Mouse (Mus musculus): ENCODE measurements around the gene Tma7. TPM values are rescaled to one million over a fixed set of nuclear protein-coding genes. Genes with fewer than 3 reads are reported as not detected.

Tma7 gene
- polyA plus RNA-seq, 1 experiment, result 161 TPM

DNA sequence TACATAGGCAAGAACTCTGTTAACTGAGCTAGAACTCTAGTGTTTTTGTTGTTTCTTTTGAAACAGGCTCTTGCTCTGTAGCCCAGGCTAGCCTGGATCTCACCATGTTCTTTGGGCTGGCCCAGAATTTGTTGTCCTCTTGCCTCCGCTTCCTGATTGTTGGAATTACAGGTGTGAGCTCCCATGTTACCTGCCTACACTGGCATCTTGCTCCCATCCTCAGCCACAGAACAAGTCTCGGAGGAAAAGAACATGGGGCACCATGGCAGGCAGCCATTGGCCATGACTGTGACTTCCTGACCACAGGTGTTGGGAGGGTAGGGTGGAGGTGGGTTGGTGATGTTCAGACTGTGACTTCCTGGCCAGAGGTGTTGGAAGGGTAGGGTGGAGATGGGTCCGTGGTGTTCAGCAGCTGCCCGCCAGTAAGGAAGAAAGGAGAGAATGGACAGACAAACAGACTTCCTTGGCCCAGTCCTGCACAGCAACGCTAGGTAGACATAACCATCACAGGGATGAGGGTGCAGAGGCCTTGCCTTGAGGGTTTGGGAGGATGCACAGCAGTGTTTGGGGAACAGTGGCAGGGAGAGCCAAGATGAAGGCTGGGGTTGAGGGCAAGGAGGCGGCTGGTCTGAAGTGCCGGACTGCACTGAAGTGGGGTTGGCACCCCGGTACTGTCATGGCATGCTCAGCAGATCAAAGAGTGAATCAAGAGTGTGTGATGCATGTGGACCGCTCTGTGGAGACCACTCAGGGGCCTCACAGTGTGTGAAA is 29.7 kb downstream of the Tma7 start:
- no peak for DNase-seq (ENCODE audit: low read depth)
- TF ChIP-seq CTCF (IDR thresholded peaks at IDR 0.05; ENCODE audit: borderline replicate concordance, extremely low read depth, insufficient read depth, insufficient read length) (no peak), POLR2A (IDR thresholded peaks at IDR 0.05; ENCODE audit: borderline replicate concordance, extremely low read depth, insufficient read depth, insufficient read length, poor library complexity, severe bottlenecking) (no peak)

GRCm38 (mm10) chr9:109051651-109052489 is 30.5 kb downstream of the Tma7 start:
- DNase-seq (ENCODE audit: low read depth), result no peak
- TF ChIP-seq POLR2A (IDR thresholded peaks at IDR 0.05; ENCODE audit: borderline replicate concordance, extremely low read depth, insufficient read depth, insufficient read length, poor library complexity, severe bottlenecking) (no peak), CTCF (IDR thresholded peaks at IDR 0.05; ENCODE audit: borderline replicate concordance, extremely low read depth, insufficient read depth, insufficient read length) (no peak)

DNA sequence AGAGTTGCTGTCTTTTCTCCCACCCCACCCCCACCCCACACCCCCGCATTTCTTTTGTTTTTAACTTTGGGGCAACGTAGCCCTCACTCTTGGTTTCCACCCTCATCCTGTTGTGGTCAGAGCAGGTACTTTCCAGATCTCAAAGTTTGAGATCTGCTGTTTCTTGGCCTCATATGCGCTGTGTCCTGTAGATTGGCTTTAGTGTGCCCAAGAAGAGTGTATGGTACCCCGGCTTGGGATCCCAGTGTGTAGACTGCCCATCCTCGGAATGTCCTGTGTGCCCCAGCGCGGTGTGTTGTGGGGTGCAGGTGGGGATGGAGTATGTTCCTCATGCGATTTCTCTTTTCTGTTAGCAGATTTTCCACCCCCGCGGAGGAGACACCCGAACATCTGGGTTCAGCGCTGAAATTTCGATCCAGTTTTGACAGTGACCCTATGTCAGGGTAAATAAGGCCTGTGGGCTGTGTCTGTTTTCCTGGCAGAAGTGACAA is 31.3 kb downstream of the Tma7 start:
- TF ChIP-seq CTCF (IDR thresholded peaks at IDR 0.05; ENCODE audit: borderline replicate concordance, extremely low read depth, insufficient read depth, insufficient read length) (no peak), POLR2A (IDR thresholded peaks at IDR 0.05; ENCODE audit: borderline replicate concordance, extremely low read depth, insufficient read depth, insufficient read length, poor library complexity, severe bottlenecking) (no peak)
- no peak for DNase-seq (ENCODE audit: low read depth)

DNA sequence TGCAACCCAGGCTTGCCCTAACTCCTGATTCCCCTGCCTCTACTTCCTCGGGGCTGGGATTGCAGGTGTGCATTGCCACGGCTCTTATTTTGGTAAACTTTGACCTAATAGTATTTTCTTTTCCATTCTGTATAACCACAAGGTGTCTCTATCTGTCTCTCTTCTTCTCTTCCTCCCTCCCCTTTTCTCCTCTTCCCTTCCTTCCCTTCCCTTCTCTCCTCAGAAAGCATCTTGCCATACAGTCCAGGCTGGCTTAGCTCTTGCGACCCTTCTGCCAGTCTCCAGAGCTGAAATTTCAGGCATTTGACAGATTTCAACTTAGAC is 31.8 kb downstream of the Tma7 start:
- no peak for TF ChIP-seq POLR2A (IDR thresholded peaks at IDR 0.05; ENCODE audit: borderline replicate concordance, extremely low read depth, insufficient read depth, insufficient read length, poor library complexity, severe bottlenecking)
- TF ChIP-seq CTCF (IDR thresholded peaks at IDR 0.05; ENCODE audit: borderline replicate concordance, extremely low read depth, insufficient read depth, insufficient read length), result no peak
- DNase-seq (ENCODE audit: low read depth), result no peak

DNA sequence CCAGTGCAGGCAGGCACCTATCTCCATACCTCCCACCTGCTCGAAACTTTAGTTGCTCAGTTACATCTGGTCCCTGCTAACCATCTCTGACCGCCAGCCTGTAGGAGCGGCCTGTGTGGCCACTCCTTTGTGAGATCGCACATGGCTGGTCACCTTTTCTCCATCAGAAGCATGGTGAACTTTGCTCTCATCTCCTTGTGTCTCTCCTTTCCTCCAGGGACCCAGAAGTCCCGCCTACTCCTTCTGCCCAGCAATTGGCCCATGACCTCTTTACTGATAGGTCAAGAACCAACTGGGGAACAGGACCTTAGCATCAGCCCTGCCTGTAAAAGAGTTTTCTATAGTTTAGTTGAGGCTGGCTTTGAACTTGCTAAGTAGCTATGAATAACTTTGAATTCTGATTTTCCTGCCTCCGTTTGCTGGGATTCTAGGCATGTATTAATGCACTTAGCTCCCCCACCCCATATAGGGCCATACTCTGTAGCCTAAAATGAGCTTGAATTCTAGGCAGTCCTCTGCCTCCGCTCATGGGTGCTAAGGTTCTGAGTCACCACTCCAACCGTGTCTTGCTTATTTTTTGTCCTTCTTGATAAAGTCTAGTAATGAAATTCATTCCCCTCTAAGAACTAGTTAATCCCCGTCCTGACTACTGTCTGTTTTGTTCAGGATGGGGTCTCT is 32.3 kb downstream of the Tma7 start:
- TF ChIP-seq POLR2A (IDR thresholded peaks at IDR 0.05; ENCODE audit: borderline replicate concordance, extremely low read depth, insufficient read depth, insufficient read length, poor library complexity, severe bottlenecking) (no peak), CTCF (IDR thresholded peaks at IDR 0.05; ENCODE audit: borderline replicate concordance, extremely low read depth, insufficient read depth, insufficient read length) (no peak)
- DNase-seq (ENCODE audit: low read depth), result no peak

GRCm38 (mm10) chr9:109049316-109049715 is 33.1 kb downstream of the Tma7 start:
- TF ChIP-seq POLR2A (IDR thresholded peaks at IDR 0.05; ENCODE audit: borderline replicate concordance, extremely low read depth, insufficient read depth, insufficient read length, poor library complexity, severe bottlenecking) (no peak), CTCF (IDR thresholded peaks at IDR 0.05; ENCODE audit: borderline replicate concordance, extremely low read depth, insufficient read depth, insufficient read length) (no peak)

DNA sequence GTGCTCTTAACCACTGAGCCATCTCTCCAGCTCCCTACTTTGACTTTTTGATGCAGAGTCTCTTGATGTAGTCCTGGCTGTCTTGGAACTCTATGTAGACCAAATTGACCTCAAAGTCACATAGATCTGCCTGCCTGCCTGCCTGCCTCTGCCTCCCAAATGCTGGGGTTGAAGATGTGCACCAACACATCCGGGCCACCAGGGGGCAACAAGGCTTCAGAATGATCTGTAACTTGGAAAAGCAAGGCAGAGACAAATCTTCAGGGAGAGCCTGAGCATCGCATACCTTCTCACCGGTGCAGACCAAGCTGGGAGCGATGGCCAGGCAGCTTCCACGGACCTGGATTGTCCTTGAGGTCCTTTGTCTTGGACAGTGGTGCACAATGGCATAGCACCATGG is 36.1 kb downstream of the Tma7 start:
- TF ChIP-seq CTCF (IDR thresholded peaks at IDR 0.05; ENCODE audit: borderline replicate concordance, extremely low read depth, insufficient read depth, insufficient read length) (peak; percentile 66), POLR2A (IDR thresholded peaks at IDR 0.05; ENCODE audit: borderline replicate concordance, extremely low read depth, insufficient read depth, insufficient read length, poor library complexity, severe bottlenecking) (no peak)
- DNase-seq (ENCODE audit: low read depth), result peak; percentile 48

More at GRCm38 (mm10) chr9:109049316-109049715, 33.1 kb downstream of the Tma7 start:
- no peak for DNase-seq (ENCODE audit: low read depth)

GRCm38 (mm10) chr9:109041351-109041750 is 41.0 kb downstream of the Tma7 start:
- no peak for TF ChIP-seq POLR2A (IDR thresholded peaks at IDR 0.05; ENCODE audit: borderline replicate concordance, extremely low read depth, insufficient read depth, insufficient read length, poor library complexity, severe bottlenecking)
- no peak for TF ChIP-seq CTCF (IDR thresholded peaks at IDR 0.05; ENCODE audit: borderline replicate concordance, extremely low read depth, insufficient read depth, insufficient read length)
- DNase-seq (ENCODE audit: low read depth), result no peak

GRCm38 (mm10) chr9:109040906-109041305 is 41.5 kb downstream of the Tma7 start:
- TF ChIP-seq CTCF (IDR thresholded peaks at IDR 0.05; ENCODE audit: borderline replicate concordance, extremely low read depth, insufficient read depth, insufficient read length) (no peak), POLR2A (IDR thresholded peaks at IDR 0.05; ENCODE audit: borderline replicate concordance, extremely low read depth, insufficient read depth, insufficient read length, poor library complexity, severe bottlenecking) (no peak)

GRCm38 (mm10) chr9:109040216-109040615 is 42.2 kb downstream of the Tma7 start:
- TF ChIP-seq CTCF (IDR thresholded peaks at IDR 0.05; ENCODE audit: borderline replicate concordance, extremely low read depth, insufficient read depth, insufficient read length) (no peak), POLR2A (IDR thresholded peaks at IDR 0.05; ENCODE audit: borderline replicate concordance, extremely low read depth, insufficient read depth, insufficient read length, poor library complexity, severe bottlenecking) (no peak)
- no peak for DNase-seq (ENCODE audit: low read depth)

More at GRCm38 (mm10) chr9:109040906-109041305, 41.5 kb downstream of the Tma7 start:
- no peak for DNase-seq (ENCODE audit: low read depth)

DNA sequence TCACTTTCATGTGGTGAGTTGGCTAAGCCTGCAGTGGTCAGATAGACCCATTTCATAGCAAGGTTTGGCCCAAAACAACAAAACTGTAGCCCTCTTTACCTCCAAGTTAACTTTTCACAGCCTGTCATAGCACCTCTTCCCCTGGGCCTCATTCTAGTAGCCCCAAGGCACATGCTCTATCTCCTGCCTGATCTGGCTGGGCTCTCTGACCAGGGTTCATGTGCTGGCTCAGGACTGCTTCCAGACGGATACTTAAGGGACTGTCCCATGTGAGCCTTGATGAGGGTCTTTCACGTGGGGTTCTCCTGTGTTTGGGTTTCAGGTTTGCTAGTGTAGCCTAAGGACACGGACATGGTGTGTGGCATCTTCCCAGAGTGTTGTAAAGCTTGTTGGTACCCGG is 42.7 kb downstream of the Tma7 start:
- DNase-seq (ENCODE audit: low read depth), result no peak
- TF ChIP-seq CTCF (IDR thresholded peaks at IDR 0.05; ENCODE audit: borderline replicate concordance, extremely low read depth, insufficient read depth, insufficient read length) (no peak), POLR2A (IDR thresholded peaks at IDR 0.05; ENCODE audit: borderline replicate concordance, extremely low read depth, insufficient read depth, insufficient read length, poor library complexity, severe bottlenecking) (no peak)
